Mouse (Mus musculus) neutrophil, adult 5-6 weeks (primary cell): ENCODE results near the gene Thbs2. TPM values are rescaled to one million over a fixed set of nuclear protein-coding genes. Genes with fewer than 3 reads are reported as not detected.
"Not testable (repeated sequence)": the region's sequence is repeated elsewhere in the genome, so short reads cannot be mapped to it uniquely, and the experiment has no call there.

ENCODE experiments used
- ATAC-seq: fragments of 151-379, 151-347 bp; 2 replicates; pipeline ENCODE4 v1.8.0; 2017; ENCODE audit warnings: mild to moderate bottlenecking, moderate TSS enrichment; ENCODE audit not compliant: insufficient number of reproducible peaks, poor library complexity, low FRiP score, severe bottlenecking; ENCODE audit errors: extremely low read depth
- total RNA-seq: library from RNA; stranded (forward); fragments of 200-1000 nt; gene quantifications from 2 replicates; pipeline ENCODE4 v1.2.3, GENCODE M21; 2017

The Thbs2 gene
- total RNA-seq, 1 experiment from 2014 or later = not detected

GRCm38 (mm10) chr17:14652013-14652412, 42.0 kb downstream of the Thbs2 start:
- ATAC-seq = no peak

GRCm38 (mm10) chr17:14647996-14648640, 45.9 kb downstream of the Thbs2 start:
- no peak for ATAC-seq

GRCm38 (mm10) chr17:14643996-14644395, 50.0 kb downstream of the Thbs2 start:
- no peak for ATAC-seq

GRCm38 (mm10) chr17:14640351-14641115, 53.5 kb downstream of the Thbs2 start:
- ATAC-seq = no peak

GRCm38 (mm10) chr17:14635546-14636323, 58.3 kb downstream of the Thbs2 start:
- no peak for ATAC-seq

- ATAC-seq = no peak
Measured at GRCm38 (mm10) chr17:14628901-14629300, 65.1 kb downstream of the Thbs2 start.

GRCm38 (mm10) chr17:14627828-14628338, 66.2 kb downstream of the Thbs2 start:
- no peak for ATAC-seq

- no peak for ATAC-seq
Measured at GRCm38 (mm10) chr17:14624433-14624832, 69.6 kb downstream of the Thbs2 start.

- not testable (repeated sequence) for ATAC-seq
Measured at GRCm38 (mm10) chr17:14621006-14621405, 73.0 kb downstream of the Thbs2 start.

- no peak for ATAC-seq
Measured at GRCm38 (mm10) chr17:14620037-14620436, 74.0 kb downstream of the Thbs2 start.

GRCm38 (mm10) chr17:14619038-14619437, 75.0 kb downstream of the Thbs2 start:
- no peak for ATAC-seq

Other genes starting within 250 kb of the Thbs2 start
- gene Wdr27, start 248.9 kb upstream of the Thbs2 start, total RNA-seq = not detected in 2 replicates
- 27.9 and 28.5 TPM in 2 replicates for gene 1600012H06Rik, start 248.9 kb upstream of the Thbs2 start, total RNA-seq